8 mouse cellular contexts compared by ENCODE assay signal in genomic region chr16:91935108-91935507, GRCm38 (mm10).
A peak's percentile ranks its signal among the peaks of the same experiment; 100 is the strongest.
DNase-seq lines count a peak whose midpoint lies in the region; ATAC-seq and TF ChIP-seq lines count a peak whose summit lies in the region.

No protein-coding gene starts in this region.

- no peak for TF ChIP-seq POLR2A in lung, adult 2 months (IDR thresholded peaks at IDR 0.05; ENCODE audit: borderline replicate concordance, extremely low read depth, low read depth, low read length)

- no peak overlapping the region for H3K27ac ChIP-seq in hindbrain, embryonic 10.5 days
- H3K27ac ChIP-seq in hindbrain, embryonic 14.5 days: no peak overlapping the region

- ATAC-seq in hindbrain, embryonic 14.5 days (ENCODE audit: low FRiP score): no peak

- DNase-seq in hindbrain, embryonic 10.5 days (ENCODE audit: low spot score): peak; percentile 32
- no peak for DNase-seq in hindbrain, embryonic 14.5 days (ENCODE audit: low spot score)
- DNase-seq in CD4-positive helper T cell, adult 2 months (ENCODE audit: low read depth, low spot score): peak; percentile 64
- DNase-seq in T-cell, adult 2 months (ENCODE audit: low spot score): peak; percentile 69
- peak; percentile 69 for DNase-seq in heart, postnatal 4 days
- peak; percentile 45 for DNase-seq in lung, adult 2 months
- peak; percentile 75 for DNase-seq in testis, postnatal 10 days (ENCODE audit: low spot score)
- DNase-seq in ovary, adult 18-20 months (ENCODE audit: low spot score): no peak

- 43% methylated on average over 8 of the region's 8 CpGs for WGBS in hindbrain, embryonic 10.5 days
- 36% methylated on average over 8 of the region's 8 CpGs for WGBS in hindbrain, embryonic 14.5 days
- 36% methylated on average over 8 of the region's 8 CpGs for WGBS in lung, adult 2 months

- no peak overlapping the region for H3K4me2 ChIP-seq in hindbrain, embryonic 14.5 days (replicated peaks)

- peaks cover 9% of the 10 kb centered on the region for H3K4me1 ChIP-seq in hindbrain, embryonic 10.5 days (replicated peaks)
- H3K4me1 ChIP-seq in hindbrain, embryonic 14.5 days (replicated peaks; ENCODE audit: control insufficient read depth, insufficient read depth, low read length): peaks cover 7% of the 10 kb centered on the region
- H3K4me1 ChIP-seq in lung, adult 2 months (ENCODE audit: control insufficient read depth, insufficient read depth, low read length): no peaks in the 10 kb centered on the region

- no peak overlapping the region for H3K9ac ChIP-seq in hindbrain, embryonic 14.5 days

- no peaks in the 10 kb centered on the region for H3K27me3 ChIP-seq in hindbrain, embryonic 10.5 days (ENCODE audit: insufficient read depth, poor library complexity, severe bottlenecking)
- no peaks in the 10 kb centered on the region for H3K27me3 ChIP-seq in hindbrain, embryonic 14.5 days (ENCODE audit: control insufficient read depth, insufficient read depth, low read length)

- TF ChIP-seq CTCF in lung, adult 2 months (IDR thresholded peaks at IDR 0.05; ENCODE audit: insufficient read depth, low read length): peak; percentile 62

- H3K4me3 ChIP-seq in hindbrain, embryonic 10.5 days: no peak overlapping the region
- no peak overlapping the region for H3K4me3 ChIP-seq in hindbrain, embryonic 14.5 days (replicated peaks; ENCODE audit: low read length)
- no peak overlapping the region for H3K4me3 ChIP-seq in lung, adult 2 months (replicated peaks; ENCODE audit: extremely low read depth, low read depth, low read length)

- no peaks in the 10 kb centered on the region for H3K9me3 ChIP-seq in hindbrain, embryonic 10.5 days
- H3K9me3 ChIP-seq in hindbrain, embryonic 14.5 days (ENCODE audit: control insufficient read depth, low read length): no peaks in the 10 kb centered on the region

- H3K36me3 ChIP-seq in hindbrain, embryonic 10.5 days: peaks cover 1% of the 10 kb centered on the region
- no peaks in the 10 kb centered on the region for H3K36me3 ChIP-seq in hindbrain, embryonic 14.5 days (replicated peaks; ENCODE audit: control insufficient read depth, insufficient read depth)

Comparison
In these comparisons a context has a peak if more than half of its experiments do, and no peak if none do; other contexts are left out.
1. DNase-seq: peak in hindbrain, embryonic 10.5 days (single experiment), CD4-positive helper T cell, adult 2 months (single experiment), T-cell, adult 2 months (single experiment), heart, postnatal 4 days (single experiment), lung, adult 2 months (single experiment) and testis, postnatal 10 days (single experiment); none in hindbrain, embryonic 14.5 days (single experiment) and ovary, adult 18-20 months (single experiment).